Mouse (Mus musculus) midbrain, embryonic 15.5 days (tissue): ENCODE results near the gene Sost. TPM values are rescaled to one million over a fixed set of nuclear protein-coding genes. Genes with fewer than 3 reads are reported as not detected.

Experiments used
- ATAC-seq: fragments of 200-750 bp; cut with Nextera tagmentation; replicated peaks from 2 replicates; pipeline ENCODE4 v1.8.0; 2017; ENCODE audit warnings: moderate TSS enrichment
- H3K27ac ChIP-seq: fragments of 300-500 bp; sonication (generic); 2 replicates; pipeline ENCODE4 v1.5.1; 2015; ENCODE audit warnings: mild to moderate bottlenecking, inconsistent platforms
- H3K27me3 ChIP-seq: fragments of 300-500 bp; sonication (generic); replicated peaks from 2 replicates; pipeline ENCODE4 v1.6.1; 2015; ENCODE audit warnings: inconsistent platforms
- H3K36me3 ChIP-seq: fragments of 300-500 bp; sonication (generic); replicated peaks from 2 replicates; pipeline ENCODE4 v1.6.1; 2015; ENCODE audit warnings: inconsistent platforms
- H3K4me1 ChIP-seq: fragments of 300-500 bp; sonication (generic); 2 replicates; pipeline ENCODE4 v1.6.1; 2015; ENCODE audit warnings: inconsistent platforms
- H3K4me2 ChIP-seq: fragments of 300-500 bp; sonication (generic); 2 replicates; pipeline ENCODE4 v1.6.1; 2015; ENCODE audit warnings: inconsistent platforms, mild to moderate bottlenecking, moderate library complexity
- H3K4me3 ChIP-seq: fragments of 300-500 bp; sonication (generic); 2 replicates; pipeline ENCODE4 v1.5.1; 2015; ENCODE audit warnings: mild to moderate bottlenecking, inconsistent platforms
- H3K9ac ChIP-seq: fragments of 300-500 bp; sonication (generic); 2 replicates; pipeline ENCODE4 v1.6.1; 2015; ENCODE audit warnings: mild to moderate bottlenecking, inconsistent platforms
- H3K9me3 ChIP-seq: fragments of 300-500 bp; sonication (generic); 2 replicates; pipeline ENCODE4 v1.6.1; 2016; ENCODE audit warnings: inconsistent platforms
- WGBS: fragments of 180-500 bp; shearing (Covaris S2); methylation state at CpG from one replicate; pipeline ENCODE4 v1.1.7; 2015; ENCODE audit warnings: mixed read lengths; 5-methylcytosine and 5-hydroxymethylcytosine counted together
- polyA plus RNA-seq: library from polyadenylated mRNA; unstranded; fragments of >200 nt; fragmentation: Nextera tagmentation; extraction: Ambion mirVana; gene quantifications from 2 replicates; pipeline ENCODE4 v1.2.1, GENCODE M21; 2015

Sost gene
- polyA plus RNA-seq: not detected in 2 replicates

DNA sequence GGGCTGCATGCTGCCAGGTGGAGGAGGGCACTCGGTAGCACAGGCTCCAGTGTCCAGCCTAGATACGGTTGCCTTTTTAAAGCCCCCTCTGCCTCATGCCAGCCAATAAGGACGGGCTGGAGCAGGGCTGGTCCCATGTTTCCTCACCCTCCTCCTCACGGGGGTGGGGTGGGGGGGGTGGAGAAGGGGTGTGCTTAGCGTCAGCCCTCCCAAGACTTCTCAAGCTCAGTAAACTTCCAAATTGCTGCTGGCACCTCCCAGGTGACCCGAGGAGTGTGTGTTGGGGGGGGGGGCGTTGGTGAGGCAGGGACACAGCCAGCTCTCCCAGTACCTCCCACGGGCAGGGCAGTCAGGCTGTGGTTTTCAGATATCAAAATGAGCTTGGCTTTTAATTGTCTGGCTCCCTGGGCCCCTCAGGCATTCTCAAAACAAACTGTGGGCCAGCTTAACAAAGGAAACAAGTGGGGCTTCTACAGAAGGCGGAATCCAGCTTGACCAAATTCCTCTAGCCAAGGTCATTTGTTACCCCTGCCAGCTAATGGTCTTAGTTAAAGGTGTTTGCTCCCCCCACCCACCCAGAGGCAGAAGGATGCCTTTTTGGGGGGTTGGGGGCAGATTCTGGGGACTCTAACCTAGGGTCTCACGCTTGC lies at the start of gene Sost:
TSS of gene Sost (minus strand) at position 51 of the 650 bp plus-strand sequence.
- Histone ChIP-seq H3K27me3 (peaks cover 46% of the 10 kb centered on the region), H3K4me1 (peaks cover 21% of the 10 kb centered on the region), H3K36me3 (no peaks in the 10 kb centered on the region), H3K4me3 (no peak within 1 kb of the TSS), H3K9me3 (no peaks in the 10 kb centered on the region), H3K4me2 (no peak within 1 kb of the TSS), H3K9ac (no peak within 1 kb of the TSS), H3K27ac (no peak within 1 kb of the TSS)
- no peak for ATAC-seq
- WGBS: 22% methylated on average over 10 of the region's 10 CpGs

DNA sequence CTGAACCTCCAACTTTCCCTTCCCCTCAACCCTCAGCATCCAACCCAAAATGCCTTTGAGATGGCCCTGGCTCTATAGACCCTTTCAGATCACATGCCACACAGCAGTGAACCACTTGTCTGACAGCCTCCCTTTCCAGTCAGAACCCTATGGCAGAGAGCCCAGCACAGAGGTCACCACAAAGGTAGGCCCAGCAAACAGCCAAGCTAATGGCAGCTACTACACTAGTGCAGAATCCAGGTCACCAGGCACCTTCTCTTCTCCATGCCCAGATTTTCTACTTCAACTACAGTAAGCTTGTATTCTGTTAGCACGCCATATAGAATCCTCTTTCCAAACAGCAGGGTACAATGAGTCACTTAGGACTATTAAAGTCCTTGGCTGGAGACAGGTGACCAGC lies 49.3 kb upstream of the Sost start:
- no peak for ATAC-seq
- no peaks in the 10 kb centered on the region for H3K9me3 ChIP-seq
- 97% methylated on average over 1 of the region's 1 CpGs for WGBS
- H3K9ac ChIP-seq: no peak overlapping the region
- H3K36me3 ChIP-seq: peaks cover 20% of the 10 kb centered on the region; the same call in 1 of the 2 replicates
- H3K4me3 ChIP-seq: no peak overlapping the region
- no peak overlapping the region for H3K4me2 ChIP-seq
- H3K27ac ChIP-seq: no peak overlapping the region
- H3K27me3 ChIP-seq: no peaks in the 10 kb centered on the region
- H3K4me1 ChIP-seq: 0 out of 2 replicates have a peak, but pooled peaks cover 5% of the 10 kb centered on the region

DNA sequence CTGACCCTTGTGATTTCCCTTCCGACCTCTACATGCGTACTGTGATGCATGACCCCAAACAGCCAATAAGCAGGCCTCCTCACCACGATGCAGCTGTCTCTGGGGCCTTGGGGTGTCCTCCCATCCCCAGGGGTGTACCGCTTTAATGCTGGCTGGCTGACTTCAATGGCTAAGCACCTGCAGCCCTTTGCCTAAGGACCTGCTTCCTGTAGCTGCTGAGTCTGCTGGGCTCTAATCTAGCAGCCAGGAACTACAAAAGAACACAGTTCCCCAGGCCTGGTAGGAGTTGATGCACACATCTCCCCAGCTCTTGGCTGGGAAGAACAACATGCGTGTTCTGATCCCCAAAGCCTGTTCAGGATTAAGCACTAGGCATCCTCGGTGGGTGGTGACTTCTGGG lies 48.7 kb upstream of the Sost start:
- ATAC-seq: no peak
- Histone ChIP-seq H3K9ac (no peak overlapping the region), H3K36me3 (peaks cover 25% of the 10 kb centered on the region; the same call in 1 of the 2 replicates), H3K27me3 (no peaks in the 10 kb centered on the region), H3K4me3 (no peak overlapping the region), H3K27ac (0 out of 2 replicates have a peak overlapping the region, but pooled peaks have one; percentile 8), H3K4me1 (peaks cover 5% of the 10 kb centered on the region; the same call in 1 of the 2 replicates), H3K9me3 (no peaks in the 10 kb centered on the region), H3K4me2 (no peak overlapping the region)
- WGBS: 51% methylated on average over 6 of the region's 6 CpGs

DNA sequence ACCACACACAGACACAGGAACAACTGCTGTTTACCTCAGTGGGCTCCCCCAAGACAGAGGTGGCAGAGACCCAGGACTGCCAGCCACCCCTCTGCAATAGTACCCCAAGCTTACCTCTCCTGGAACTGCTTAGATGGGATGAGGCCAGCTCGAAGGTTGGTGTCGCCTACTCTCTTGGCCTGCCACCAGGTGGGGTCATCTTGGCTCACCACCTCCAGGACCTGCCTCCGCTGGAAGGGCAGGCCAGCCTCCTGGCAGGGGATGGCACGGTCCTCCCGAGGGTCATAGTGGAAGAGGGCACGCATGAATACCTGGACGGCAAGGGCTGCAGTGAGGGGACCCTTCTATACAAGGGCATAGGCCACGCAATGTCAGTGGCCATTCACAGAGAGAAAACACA lies 46.4 kb upstream of the Sost start:
- Histone ChIP-seq H3K27me3 (no peaks in the 10 kb centered on the region), H3K36me3 (peaks cover 31% of the 10 kb centered on the region), H3K9me3 (no peaks in the 10 kb centered on the region), H3K4me1 (peaks cover 5% of the 10 kb centered on the region; the same call in 1 of the 2 replicates), H3K27ac (no peak overlapping the region), H3K4me2 (no peak overlapping the region), H3K4me3 (no peak overlapping the region), H3K9ac (no peak overlapping the region)
- 86% methylated on average over 8 of the region's 8 CpGs for WGBS
- no peak for ATAC-seq

DNA sequence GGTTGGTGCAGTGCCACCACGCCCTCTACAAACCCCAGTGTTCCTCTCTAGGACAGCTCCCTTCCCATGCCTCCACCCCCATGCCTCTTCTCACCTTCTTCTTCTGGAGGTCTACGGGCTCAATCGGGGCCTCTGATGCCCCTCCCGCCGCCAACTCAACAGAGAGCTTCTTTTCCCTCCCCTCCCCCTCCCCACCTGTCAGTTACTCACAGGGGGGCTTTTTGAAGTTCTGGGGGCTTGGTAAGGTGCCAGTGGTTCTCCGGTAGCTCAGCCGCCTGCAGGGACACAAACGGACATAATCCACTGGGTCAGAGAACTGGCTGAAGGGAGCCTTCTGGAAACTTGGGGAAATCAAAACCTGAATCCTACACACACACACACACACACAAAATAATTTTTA lies 44.7 kb upstream of the Sost start:
- H3K9ac ChIP-seq: no peak overlapping the region
- no peak overlapping the region for H3K4me3 ChIP-seq
- H3K36me3 ChIP-seq: peaks cover 36% of the 10 kb centered on the region
- H3K4me2 ChIP-seq: no peak overlapping the region
- no peaks in the 10 kb centered on the region for H3K27me3 ChIP-seq
- peaks cover 5% of the 10 kb centered on the region; the same call in 1 of the 2 replicates for H3K4me1 ChIP-seq
- no peaks in the 10 kb centered on the region for H3K9me3 ChIP-seq
- ATAC-seq: no peak
- 69% methylated on average over 8 of the region's 8 CpGs for WGBS
- no peak overlapping the region for H3K27ac ChIP-seq

DNA sequence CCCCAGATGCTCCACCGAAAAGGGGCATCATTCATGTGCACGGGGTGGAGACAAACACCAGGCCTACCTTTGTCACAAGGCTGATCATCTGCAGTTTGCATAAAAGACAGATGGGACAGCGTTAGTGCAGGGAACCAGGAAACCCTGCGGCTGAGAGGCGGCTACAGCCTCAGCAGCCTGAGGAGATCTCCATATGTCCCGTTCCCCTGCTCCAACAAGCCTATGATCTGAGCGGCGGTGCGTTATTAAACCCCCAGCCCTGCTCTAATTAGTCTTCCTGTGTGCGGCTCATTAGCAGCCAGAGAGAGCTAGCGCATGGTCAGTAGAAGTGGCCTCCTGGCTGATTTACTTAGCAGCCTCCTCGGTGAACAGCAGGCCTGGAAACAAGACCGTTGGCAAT lies 43.3 kb upstream of the Sost start:
- Histone ChIP-seq H3K4me1 (peaks cover under 1% of the 10 kb centered on the region; the same call in 1 of the 2 replicates), H3K9me3 (no peaks in the 10 kb centered on the region), H3K27ac (peak overlapping the region; percentile 53), H3K9ac (no peak overlapping the region), H3K4me3 (no peak overlapping the region), H3K27me3 (no peaks in the 10 kb centered on the region), H3K4me2 (no peak overlapping the region), H3K36me3 (peaks cover 36% of the 10 kb centered on the region)
- WGBS: 38% methylated on average over 13 of the region's 13 CpGs
- ATAC-seq: peak; percentile 48; the same call in 1 of the 2 replicates

DNA sequence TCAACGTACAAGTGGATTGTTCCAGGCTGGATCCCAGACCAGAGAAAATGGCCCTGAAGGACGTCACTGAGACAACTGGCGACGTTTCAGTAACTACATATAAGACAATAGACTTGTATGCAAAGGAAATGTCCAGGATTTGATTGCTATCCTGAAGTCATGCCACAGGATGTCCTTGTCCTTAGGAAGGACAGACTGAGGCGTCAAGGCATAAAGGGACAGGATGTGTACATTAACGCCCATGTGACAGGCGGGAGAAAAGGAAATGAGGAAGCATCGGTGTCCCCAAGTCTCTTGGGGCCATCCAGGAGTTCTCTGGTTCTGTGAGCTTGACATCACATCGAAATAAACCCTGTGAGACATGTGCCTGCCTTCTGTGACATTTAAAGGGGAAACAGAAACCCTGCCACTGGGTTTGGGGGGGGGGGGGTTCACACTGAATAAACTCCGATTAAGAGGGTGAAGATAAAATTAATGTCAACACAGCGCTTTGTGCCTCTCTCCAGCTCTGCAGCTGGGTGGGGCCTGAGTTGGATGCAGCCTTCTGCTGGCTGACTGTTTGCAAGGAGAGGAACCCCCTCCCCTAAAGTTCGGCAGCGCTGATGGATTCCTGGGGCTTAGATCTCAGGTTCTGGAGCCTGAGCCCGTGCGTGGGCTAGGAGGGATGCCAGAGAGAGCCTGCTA lies 42.3 kb upstream of the Sost start:
- H3K9ac ChIP-seq: no peak overlapping the region
- H3K4me3 ChIP-seq: no peak overlapping the region
- H3K36me3 ChIP-seq: peaks cover 34% of the 10 kb centered on the region
- H3K4me2 ChIP-seq: no peak overlapping the region
- no peaks in the 10 kb centered on the region; the same call in 1 of the 2 replicates for H3K4me1 ChIP-seq
- no peak overlapping the region for H3K27ac ChIP-seq
- 84% methylated on average over 15 of the region's 15 CpGs for WGBS
- H3K9me3 ChIP-seq: no peaks in the 10 kb centered on the region
- ATAC-seq: no peak
- no peaks in the 10 kb centered on the region for H3K27me3 ChIP-seq

DNA sequence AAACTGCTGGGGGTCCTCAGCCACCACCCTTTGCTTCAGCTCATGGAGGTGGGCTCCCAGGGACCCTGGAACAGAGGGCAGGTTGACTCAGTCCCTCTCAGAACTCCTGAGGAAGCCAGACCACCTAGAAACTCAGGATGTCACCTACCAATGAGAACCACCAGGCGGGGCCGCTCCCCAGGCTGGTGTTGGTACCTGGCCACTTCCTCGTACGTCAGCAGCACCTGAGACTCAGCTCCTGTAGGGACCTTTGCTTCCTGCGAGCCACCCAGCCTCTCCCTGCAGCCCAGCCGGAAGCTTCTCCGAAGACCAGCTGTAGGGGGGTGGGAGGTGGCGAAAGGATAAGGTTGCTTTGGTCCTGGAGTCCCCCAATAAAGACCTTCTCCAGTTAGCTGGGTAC lies 41.6 kb upstream of the Sost start:
- H3K36me3 ChIP-seq: peaks cover 34% of the 10 kb centered on the region
- ATAC-seq: no peak

DNA sequence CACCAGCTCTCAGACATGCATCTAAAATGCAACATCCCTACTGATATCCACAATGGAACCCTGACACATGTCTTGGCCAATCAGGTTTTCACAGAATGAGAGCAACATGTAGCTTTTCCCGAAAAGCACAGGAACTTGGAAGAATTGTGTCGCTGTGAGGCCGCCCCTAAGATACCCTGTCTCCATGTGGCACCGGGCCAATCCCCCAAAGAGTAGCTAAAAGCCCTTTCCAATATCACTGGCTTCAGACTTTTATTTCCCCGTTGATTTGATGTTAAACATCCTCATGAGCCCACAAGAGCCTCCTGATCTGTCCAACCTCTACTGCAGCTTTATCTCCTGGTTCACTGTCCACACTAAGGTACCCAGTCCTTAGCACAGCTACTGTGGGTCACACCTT lies 39.9 kb upstream of the Sost start:
- WGBS: 61% methylated on average over 5 of the region's 5 CpGs
- no peak overlapping the region for H3K4me3 ChIP-seq
- no peak for ATAC-seq
- no peaks in the 10 kb centered on the region; the same call in 1 of the 2 replicates for H3K4me1 ChIP-seq
- peaks cover 30% of the 10 kb centered on the region for H3K36me3 ChIP-seq
- H3K27me3 ChIP-seq: no peaks in the 10 kb centered on the region
- no peak overlapping the region for H3K4me2 ChIP-seq
- no peak overlapping the region for H3K27ac ChIP-seq
- no peak overlapping the region for H3K9ac ChIP-seq
- H3K9me3 ChIP-seq: no peaks in the 10 kb centered on the region

More for the DNA sequence above, 41.6 kb upstream of the Sost start:
- no peak overlapping the region for H3K9ac ChIP-seq
- no peak overlapping the region for H3K4me2 ChIP-seq
- no peak overlapping the region for H3K27ac ChIP-seq
- no peaks in the 10 kb centered on the region for H3K27me3 ChIP-seq
- 98% methylated on average over 8 of the region's 8 CpGs for WGBS
- no peak overlapping the region for H3K4me3 ChIP-seq
- no peaks in the 10 kb centered on the region; the same call in 1 of the 2 replicates for H3K4me1 ChIP-seq
- H3K9me3 ChIP-seq: no peaks in the 10 kb centered on the region

DNA sequence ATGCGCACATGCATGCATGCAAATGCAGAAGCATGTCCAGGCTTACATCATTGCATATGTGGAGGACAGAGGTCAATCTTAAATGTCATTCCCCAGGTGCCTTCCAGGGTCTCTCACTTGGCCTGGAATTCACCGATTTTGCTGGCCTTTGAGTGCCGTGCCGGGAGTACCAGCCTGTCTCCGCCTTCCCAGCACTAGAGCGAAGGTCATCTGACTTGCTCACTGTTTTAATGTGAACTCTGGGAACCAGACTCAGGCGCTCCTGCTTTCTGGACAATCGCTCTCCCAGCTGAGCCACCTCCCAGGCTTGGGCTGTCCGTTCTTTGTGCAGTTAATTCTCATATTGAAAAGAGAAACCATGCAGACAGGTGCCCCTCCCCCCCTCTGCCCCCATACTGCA lies 39.5 kb upstream of the Sost start:
- Histone ChIP-seq H3K36me3 (peaks cover 30% of the 10 kb centered on the region), H3K27me3 (no peaks in the 10 kb centered on the region), H3K4me1 (no peaks in the 10 kb centered on the region; the same call in 1 of the 2 replicates), H3K4me2 (no peak overlapping the region), H3K4me3 (no peak overlapping the region), H3K9ac (no peak overlapping the region), H3K27ac (no peak overlapping the region), H3K9me3 (no peaks in the 10 kb centered on the region)
- WGBS: 49% methylated on average over 9 of the region's 9 CpGs
- ATAC-seq: no peak

DNA sequence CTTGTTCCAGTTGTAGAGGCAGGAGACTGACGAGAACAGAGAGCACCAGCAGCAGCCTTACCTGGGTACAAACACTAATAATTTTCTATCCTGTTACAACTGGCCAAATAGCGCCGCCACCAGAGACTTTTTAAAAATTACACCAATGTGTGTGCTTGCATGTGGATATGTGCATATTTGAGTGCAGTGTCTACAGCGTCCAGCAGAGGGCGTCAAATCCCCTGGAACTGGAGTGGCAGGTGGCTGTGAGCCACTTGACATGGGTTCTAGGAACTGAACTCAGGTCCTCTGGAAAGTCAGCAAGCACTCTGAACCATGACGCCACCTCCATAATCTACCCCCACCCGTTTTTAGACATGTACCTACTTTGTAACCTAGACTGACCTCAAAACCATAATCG lies 37.4 kb upstream of the Sost start:
- 92% methylated on average over 8 of the region's 8 CpGs for WGBS
- no peak overlapping the region for H3K9ac ChIP-seq
- H3K4me1 ChIP-seq: no peaks in the 10 kb centered on the region
- no peak overlapping the region for H3K4me2 ChIP-seq
- no peak for ATAC-seq
- H3K27me3 ChIP-seq: no peaks in the 10 kb centered on the region
- no peaks in the 10 kb centered on the region for H3K9me3 ChIP-seq
- no peak overlapping the region for H3K27ac ChIP-seq
- no peak overlapping the region for H3K4me3 ChIP-seq
- peaks cover 23% of the 10 kb centered on the region for H3K36me3 ChIP-seq

DNA sequence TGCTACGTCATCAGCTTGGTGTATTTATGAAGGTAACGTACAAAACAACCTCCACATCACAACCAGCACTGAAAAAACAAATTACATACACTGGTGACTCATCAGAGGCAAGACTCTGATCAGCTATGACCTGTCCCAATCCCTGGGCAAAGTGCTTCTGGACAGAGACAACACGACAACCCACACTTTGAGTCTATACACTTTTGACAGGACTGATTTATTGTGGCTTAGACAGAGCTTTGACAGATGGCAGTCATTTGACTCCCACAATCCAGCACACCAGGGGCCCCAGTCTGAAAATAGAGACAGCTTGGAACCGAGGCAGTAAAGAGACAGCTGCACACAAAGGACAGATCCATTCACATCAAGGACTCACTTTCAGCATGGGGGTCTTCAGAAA lies 32.7 kb upstream of the Sost start:
- Histone ChIP-seq H3K27me3 (no peaks in the 10 kb centered on the region), H3K4me1 (no peaks in the 10 kb centered on the region), H3K4me2 (no peak overlapping the region), H3K9ac (no peak overlapping the region), H3K36me3 (peaks cover 2% of the 10 kb centered on the region; the same call in 1 of the 2 replicates), H3K27ac (no peak overlapping the region), H3K4me3 (no peak overlapping the region), H3K9me3 (no peaks in the 10 kb centered on the region)
- 59% methylated on average over 4 of the region's 4 CpGs for WGBS
- ATAC-seq: no peak
